Mouse (Mus musculus) fibroblast of lung, adult 2 months (primary cell): ENCODE results near the gene Slc2a10.
"Not testable (repeated sequence)": the region's sequence is repeated elsewhere in the genome, so short reads cannot be mapped to it uniquely, and the experiment has no call there.

ENCODE experiments used
- DNase-seq: peaks from one replicate; pipeline ENCODE4 v3.0.0-alpha.2; 2011; ENCODE audit warnings: low read depth

Slc2a10 gene

GRCm38 (mm10) chr2:165509686-165510085 is 6.1 kb downstream of the Slc2a10 start:
- no peak for DNase-seq

DNA sequence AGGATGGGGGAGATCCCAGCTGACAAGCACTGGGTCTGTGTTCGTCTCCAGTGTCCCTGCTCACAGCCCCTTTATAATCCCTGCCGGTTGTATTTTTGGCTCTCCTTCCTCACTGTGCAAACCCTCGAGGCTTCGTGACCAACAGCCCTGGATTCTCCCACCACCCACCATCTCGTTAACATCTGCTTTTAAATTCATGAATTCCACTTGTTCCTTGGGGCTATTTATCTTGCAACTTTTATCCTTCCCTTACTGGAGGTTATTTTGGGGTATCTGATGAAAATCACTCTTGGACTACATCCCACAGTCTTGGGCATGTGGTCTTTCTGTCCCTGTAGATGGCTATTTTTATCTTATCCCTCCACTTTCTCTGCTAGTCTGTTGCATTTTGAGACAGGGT is 6.9 kb downstream of the Slc2a10 start:
- DNase-seq, result no peak

- not testable (repeated sequence) for DNase-seq
These were observed 7.4 kb downstream of the Slc2a10 start for GRCm38 (mm10) chr2:165510914-165511458.

GRCm38 (mm10) chr2:165511530-165511929 is 7.9 kb downstream of the Slc2a10 start:
- not testable (repeated sequence) for DNase-seq

DNA sequence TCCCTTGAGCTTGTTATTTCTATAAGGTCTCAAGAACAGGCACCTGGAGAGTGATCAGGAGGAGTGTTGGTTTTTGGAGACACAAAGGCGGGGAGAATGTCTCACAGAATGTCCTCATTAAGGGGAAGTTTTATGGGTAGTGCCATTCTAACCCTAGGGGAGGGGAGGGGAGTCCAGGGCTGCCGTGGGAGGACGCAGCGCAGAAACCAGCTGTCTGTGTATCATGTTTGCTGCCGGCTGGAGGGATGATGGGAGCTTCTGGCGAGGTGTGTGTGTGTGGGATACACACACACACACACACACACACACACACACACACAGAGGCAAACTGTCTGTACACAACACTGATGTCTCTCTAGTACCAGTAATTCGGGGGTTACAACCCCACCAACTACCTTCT is 8.8 kb downstream of the Slc2a10 start:
- DNase-seq, result no peak

DNA sequence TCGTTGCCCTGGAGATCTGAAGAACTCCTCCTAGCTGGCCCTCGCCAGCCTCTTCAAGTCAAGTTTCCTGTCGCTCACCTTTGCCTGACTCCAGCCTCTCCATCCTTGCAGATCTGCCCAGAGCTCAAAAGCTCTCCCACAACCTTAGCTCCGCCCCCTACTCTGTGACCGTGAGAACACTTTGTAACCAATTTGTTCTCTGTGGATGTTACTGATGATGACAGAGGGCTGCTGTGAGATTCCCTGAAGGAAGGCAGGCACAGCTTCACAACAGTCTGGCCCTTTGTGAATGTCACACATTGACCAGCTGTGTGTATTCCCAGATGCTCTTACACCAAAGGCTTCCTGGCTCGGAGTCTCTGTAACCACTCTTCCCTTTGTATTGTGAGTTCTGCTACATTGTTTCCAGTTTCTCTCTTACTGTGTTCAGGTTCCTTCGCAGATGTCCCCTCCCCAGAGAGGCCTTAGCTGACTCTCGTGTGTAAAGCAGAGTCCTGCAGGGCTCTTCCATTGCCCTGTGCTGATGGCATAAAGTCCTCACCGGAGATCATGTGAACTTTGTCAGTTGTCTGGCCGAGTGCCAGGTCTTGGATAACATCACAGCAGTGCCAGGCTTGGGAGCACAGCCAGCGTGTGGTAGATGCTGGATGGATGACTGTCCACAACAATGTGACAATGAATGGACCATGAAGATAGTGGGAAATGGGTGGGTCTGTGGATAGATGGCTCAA is 9.4 kb downstream of the Slc2a10 start:
- no peak for DNase-seq

DNA sequence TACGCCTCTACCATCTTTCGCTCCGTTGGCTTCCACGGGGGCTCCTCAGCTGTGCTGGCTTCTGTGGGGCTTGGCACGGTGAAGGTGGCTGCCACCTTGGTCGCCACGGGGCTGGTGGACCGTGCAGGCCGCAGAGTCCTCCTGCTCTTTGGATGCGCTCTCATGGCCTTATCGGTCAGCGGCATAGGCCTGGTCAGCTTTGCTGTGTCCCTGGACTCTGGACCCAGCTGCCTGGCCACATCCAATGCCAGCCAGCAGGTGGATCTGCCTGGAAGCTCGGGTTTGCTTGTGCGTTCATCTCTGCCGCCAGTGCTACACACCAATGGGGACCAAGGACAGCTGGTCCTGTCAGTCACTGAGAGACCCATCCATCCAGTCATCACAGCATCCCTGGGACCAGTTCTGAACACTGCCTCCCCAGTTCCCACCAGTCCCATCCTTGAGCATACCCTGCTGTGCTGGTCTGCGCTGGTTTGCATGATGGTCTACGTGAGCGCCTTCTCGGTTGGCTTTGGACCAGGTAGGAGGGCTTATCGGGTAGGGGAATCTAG is 11.7 kb downstream of the Slc2a10 start:
- no peak for DNase-seq

- DNase-seq, result no peak
These were observed 22.0 kb downstream of the Slc2a10 start for GRCm38 (mm10) chr2:165525609-165526008.

GRCm38 (mm10) chr2:165529106-165529505 is 25.5 kb downstream of the Slc2a10 start:
- DNase-seq, result peak; percentile 25

- DNase-seq, result no peak
These were observed 30.2 kb downstream of the Slc2a10 start for GRCm38 (mm10) chr2:165533789-165534188.

GRCm38 (mm10) chr2:165540975-165541374 is 37.4 kb downstream of the Slc2a10 start:
- no peak for DNase-seq

DNA sequence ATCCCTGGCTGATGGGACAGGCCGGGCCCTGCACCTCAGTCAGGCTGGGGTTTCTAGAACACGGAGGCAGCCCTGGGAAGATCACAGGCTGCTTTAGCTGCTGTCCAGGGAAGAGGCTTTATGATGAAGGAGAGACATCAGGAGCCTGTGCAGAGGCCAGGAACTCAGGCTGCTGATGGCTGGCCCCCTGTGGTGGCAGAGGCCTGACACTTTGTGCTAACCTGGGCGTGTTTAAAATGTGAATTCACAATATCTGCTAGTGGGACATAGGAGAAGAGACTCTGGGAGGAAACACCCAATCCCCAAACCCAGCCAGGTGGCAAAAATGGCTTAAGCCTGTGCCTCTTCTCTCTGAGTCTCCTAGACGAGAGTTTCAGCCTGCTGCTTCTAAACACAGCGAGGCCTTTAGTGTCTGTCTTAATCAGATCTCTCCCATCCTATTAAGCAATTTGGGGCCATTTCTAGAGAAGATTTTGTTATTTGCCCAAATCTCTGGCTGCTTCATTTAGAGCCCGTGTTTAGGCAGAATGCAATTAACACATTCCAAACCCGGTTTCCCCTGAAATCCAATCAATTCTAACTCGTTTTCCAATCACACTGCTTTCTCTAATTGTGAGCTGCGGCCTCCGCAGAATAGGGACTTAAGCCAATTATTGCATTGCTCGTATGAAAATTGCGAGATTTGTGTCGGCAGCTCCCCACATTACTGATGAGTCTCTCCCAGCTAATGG is 39.5 kb downstream of the Slc2a10 start:
- no peak for DNase-seq

DNA sequence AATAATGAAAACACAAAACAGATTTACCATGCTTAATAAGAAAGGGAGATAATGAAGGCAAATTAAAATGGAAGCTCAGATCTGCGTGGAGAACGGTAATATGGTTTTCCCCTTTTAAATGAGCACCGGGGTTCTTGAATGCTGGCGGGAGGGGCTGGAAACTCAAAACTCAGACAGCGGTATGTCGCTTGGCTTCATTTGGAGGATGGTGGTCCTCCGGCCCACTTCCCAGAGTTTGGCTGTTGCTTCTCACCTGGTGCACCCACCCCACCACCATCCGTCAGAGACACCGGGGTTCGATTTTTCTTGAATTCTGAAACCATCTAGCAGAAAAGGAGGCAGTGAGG is 40.1 kb downstream of the Slc2a10 start:
- no peak for DNase-seq

DNA sequence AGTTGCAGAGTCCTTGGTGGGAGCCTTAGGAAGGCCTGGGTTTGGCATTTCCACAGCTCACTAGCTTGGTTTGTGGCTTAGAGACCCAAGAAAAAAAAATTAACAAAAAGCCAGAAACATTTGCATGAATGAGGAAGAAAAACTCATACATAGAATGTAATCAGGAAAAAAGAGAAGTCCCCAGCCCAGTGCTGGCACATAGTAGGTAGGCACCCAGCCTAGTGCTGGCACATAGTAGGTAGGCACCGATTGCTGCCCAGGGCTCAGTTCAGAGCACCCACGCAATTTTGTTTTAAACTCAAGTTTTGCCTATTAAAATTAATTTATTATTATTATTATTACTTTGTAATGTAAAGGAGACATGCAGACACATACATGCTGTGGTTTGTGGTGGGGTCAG is 42.1 kb downstream of the Slc2a10 start:
- no peak for DNase-seq

DNA sequence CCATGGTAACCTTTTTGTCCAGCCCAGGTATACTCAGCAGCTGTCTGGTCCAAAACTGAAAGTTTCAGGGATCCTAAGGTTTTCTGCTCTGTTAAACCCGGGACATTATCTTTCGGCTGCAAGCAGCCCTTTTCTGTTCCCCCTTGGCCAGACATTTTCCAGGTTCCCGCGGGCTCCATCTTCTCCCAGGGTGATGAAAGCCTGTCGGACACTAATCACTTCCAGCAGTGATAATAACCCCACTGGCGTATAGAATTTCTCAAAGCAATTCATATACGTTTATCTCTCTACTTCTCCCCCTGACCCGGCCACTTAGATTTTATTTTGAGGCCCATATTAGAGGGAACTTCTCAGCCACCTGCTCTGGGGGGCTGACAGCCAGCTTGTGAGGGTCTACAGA is 42.8 kb downstream of the Slc2a10 start:
- DNase-seq, result no peak

DNA sequence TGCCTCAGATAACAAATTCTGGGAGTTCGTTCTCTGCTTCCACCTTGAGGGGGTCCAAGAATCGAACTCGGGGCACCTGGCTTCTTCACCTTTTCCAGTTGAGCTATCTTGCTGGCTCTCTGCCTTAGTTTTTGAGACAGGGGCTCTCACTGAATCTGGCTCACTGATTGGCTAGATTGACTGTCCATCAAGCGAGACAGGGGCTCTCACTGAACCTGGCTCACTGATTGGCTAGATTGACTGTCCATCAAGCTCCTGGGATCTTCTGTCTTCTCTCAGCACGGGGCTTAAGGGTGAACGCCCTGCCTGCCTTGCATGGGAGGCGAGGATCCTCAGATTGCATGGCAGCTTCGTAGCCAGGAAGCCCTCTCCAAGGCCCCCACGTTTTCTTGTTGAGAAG is 43.8 kb downstream of the Slc2a10 start:
- DNase-seq, result no peak

- no peak for DNase-seq
These were observed 45.0 kb downstream of the Slc2a10 start for GRCm38 (mm10) chr2:165548627-165549026.

- not testable (repeated sequence) for DNase-seq
These were observed 46.8 kb downstream of the Slc2a10 start for GRCm38 (mm10) chr2:165550410-165550809.

DNA sequence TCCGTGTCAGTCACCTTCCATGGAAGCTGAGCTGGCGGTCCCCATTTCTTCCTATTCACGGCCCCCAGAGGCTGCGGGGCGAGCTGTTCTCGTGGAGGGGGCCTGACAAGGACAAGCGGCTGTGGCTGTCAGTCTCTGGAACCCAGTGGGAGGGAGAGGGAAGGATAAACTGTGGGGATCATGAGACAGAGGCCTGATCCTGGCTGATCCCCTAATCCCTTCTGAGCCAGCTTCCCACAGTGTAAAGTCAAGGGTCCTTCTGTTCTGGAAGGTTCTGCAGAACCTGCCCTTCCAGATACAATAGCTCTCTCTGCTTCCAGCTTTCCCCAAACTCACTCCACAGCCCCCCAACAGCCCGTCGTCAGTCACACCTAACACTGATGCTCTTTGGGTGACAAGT is 50.5 kb downstream of the Slc2a10 start:
- DNase-seq, result no peak

DNA sequence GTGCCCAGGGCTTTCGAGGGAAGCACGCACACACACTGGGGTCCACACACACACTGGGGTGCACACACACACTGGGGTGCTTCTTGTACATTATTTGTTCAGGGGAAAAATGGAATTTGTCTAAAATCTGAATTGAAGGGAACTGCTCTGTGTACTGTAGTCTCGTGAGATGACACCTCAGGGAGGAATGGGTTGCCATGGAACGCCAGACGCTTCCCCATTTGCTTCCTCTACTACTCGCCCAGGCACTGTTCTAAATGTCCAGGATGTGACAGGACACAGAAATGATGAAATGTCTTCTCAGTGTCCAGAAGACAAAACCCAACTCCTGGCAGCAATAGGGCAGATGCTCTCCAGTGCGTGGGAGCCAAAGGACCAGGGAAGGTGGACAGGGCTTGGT is 53.7 kb downstream of the Slc2a10 start:
- no peak for DNase-seq

DNA sequence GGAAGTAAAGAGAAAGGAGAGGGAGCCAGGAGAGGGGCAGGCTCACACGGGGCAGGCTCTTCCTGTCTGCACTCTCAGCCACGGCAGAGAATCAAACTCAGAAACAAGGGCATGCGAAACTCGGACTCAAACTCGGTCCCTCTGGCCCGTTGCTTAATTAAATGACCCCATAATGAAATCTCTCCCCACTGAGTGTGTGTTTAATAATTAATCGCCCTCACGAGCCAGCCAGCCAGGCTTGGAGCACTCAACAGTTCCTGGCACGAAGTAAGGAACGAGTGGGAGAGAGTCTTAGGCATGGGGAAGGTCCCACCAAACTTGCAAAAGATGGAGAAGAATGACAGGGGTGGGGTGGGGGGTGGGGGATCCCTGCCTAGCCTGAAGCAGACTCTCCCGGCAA is 55.3 kb downstream of the Slc2a10 start:
- no peak for DNase-seq

DNA sequence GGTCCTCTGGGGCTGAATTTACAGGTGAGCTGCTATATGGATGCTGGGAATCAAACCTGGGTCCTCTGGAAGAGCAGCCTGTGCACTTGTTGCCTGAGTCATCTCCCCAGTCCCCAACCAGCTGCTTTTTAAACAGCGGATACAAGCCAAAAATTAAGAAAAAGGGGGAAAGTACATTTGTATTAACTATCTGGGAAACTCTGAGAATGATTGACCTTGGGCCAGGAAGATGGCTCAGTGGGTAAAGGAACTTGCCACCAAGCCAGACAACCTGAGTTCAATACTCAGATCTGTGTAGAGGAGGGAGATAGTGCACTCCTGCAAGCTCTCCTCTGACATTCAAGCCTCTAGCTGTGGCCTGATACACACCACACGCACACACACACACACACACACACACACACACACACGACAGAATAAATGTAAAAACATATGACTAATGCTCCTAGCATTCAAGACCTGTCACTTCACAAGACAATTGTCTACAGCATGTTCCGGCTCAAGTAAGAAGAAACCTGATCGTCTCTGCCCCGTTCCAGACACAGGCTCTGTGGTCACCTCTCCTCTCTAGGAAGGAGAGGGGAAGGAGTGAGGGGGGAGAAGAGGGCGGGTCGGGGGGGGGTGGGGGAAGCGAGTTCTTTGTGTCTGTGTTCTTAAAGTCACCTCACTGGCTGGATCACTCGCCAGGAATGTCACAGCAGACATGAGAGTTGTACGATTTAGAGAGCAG is 56.1 kb downstream of the Slc2a10 start:
- DNase-seq, result no peak
